Mouse (Mus musculus): Measurements from ENCODE around the gene Nat8f2.

Gene Nat8f2

DNA sequence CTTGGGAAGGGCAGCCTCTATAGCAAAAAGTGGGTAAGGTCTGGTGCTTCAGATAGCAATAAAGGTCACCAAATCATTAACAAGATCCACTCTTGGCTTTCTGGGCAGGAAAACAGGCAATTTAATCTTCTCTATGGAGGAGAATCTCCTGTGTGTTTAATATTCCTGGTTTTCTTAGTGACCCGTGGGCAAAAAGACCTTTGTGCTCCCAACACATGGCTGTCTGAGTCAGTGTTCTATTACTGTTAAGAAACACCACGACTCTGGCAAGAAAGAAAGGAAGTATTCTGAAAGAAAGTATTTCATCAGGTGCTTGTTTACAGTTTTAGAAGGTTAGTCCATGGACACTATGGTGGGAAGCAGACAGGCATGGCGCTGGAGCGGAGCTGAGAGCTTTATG lies 46.7 kb downstream of the Nat8f2 start:
- no peak for DNase-seq (ENCODE audit: low spot score)

DNA sequence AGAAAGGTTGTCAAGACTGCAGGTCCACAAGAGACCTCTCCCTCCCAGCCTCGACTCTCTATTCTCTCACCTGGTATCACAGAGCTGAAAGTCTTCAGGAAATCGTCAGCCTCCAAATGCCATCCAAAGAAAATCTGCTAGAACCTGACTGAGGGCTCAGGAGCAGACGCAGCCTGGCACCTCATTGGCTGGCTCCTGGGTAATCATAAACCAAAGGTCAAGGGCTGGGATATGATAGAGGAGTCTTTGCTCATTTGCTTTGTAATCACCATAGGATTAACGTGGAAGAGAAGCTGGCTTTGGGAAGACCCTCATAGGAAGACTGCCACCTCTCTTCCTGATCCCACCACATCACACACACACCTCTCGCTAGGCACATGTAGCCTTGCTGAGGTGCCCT lies 48.1 kb downstream of the Nat8f2 start, which contains the start of the genes Nat8f6 and Nat8f5:
Gene Nat8f6, minus strand, starts transcription at position 118 of the 400 bp plus-strand sequence.
Gene Nat8f5, minus strand, starts transcription at position 136 of the 400 bp plus-strand sequence.
- DNase-seq (ENCODE audit: low spot score) = no peak

DNA sequence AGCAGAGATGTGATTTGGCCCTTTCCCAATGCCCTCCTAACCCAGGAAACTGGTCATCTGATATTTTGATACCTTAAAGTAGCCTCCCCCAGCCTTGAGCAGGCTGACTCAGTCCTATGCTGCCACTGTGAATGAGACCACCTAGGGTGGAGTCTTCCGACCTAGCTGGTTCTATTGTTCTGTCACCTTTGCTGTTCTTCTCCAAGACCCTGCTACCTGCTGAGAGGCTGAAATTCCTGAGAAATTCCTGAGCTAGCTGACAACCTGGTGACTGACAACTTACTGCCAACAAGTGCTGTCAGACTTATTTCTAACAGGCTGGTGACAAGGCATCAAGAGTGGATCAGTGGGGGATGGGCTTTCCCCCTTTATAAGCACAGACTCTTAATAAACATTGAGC lies 50.6 kb downstream of the Nat8f2 start:
- DNase-seq (ENCODE audit: low spot score) = no peak
